Mouse (Mus musculus): ENCODE measurements around the gene Ccdc69. TPM values are rescaled to one million over a fixed set of nuclear protein-coding genes. Genes with fewer than 3 reads are reported as not detected.

Gene Ccdc69
- polyA plus RNA-seq, 1 experiment, result 7.7 TPM

DNA sequence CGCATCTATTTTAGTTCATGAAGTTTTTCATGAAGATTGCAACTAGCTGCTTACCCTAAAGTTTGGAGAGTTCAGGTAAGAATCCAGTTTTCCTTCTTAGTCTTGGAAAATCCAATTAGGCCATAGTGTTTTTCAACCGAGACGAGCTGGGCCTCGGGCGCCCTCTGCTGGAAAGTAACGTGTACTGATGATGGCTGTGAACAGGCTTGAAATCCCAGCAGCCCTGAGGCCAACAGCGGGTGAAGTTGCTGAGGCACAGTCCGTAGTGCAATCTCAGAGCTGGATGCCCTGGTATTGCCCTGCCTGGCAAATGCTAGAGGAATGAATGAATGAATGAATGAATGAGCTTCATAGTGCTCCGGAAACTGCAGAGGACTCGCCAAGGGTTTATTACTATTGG lies 9.1 kb upstream of the Ccdc69 start:
- TF ChIP-seq POLR2A (IDR thresholded peaks at IDR 0.05; ENCODE audit: borderline replicate concordance, control insufficient read depth, low read depth, low read length) (no peak), CTCF (IDR thresholded peaks at IDR 0.05; ENCODE audit: control insufficient read depth, insufficient read depth, low read length) (peak; percentile 89)
- WGBS, result 19% methylated on average over 10 of the region's 10 CpGs
- Histone ChIP-seq H3K4me1 (ENCODE audit: control insufficient read depth, insufficient read depth, low read length) (peaks cover 4% of the 10 kb centered on the region; the same call in 1 of the 2 replicates), H3K4me3 (replicated peaks; ENCODE audit: control insufficient read depth, low read depth, low read length) (no peak overlapping the region), H3K27ac (ENCODE audit: control insufficient read depth, insufficient read depth, low read depth, low read length, poor library complexity) (no peak overlapping the region)

DNA sequence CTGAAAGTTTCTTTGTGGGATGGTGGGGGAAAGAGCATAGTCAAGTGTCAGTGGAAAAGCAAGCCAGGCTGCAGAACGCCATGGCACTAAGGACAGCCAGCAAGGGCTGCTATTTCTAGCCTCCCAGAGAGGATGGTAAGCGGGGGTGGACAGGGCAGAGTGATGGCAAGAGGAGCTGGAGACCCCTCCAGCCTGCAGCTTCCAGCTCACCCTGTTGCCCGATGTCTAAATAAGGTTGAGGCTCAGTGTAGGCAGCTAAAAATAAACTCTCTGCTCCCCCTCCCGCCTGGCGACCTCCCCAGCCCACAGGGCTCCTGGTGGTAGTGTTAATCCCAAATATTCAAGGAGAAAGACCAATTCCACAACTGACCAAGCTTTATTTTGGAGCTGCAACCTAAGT lies 7.5 kb upstream of the Ccdc69 start:
- TF ChIP-seq POLR2A (IDR thresholded peaks at IDR 0.05; ENCODE audit: borderline replicate concordance, control insufficient read depth, low read depth, low read length) (no peak), CTCF (IDR thresholded peaks at IDR 0.05; ENCODE audit: control insufficient read depth, insufficient read depth, low read length) (no peak)
- Histone ChIP-seq H3K4me1 (ENCODE audit: control insufficient read depth, insufficient read depth, low read length) (peaks cover 4% of the 10 kb centered on the region; the same call in 1 of the 2 replicates), H3K27ac (ENCODE audit: control insufficient read depth, insufficient read depth, low read depth, low read length, poor library complexity) (no peak overlapping the region), H3K4me3 (replicated peaks; ENCODE audit: control insufficient read depth, low read depth, low read length) (no peak overlapping the region)
- 53% methylated on average over 5 of the region's 5 CpGs for WGBS

DNA sequence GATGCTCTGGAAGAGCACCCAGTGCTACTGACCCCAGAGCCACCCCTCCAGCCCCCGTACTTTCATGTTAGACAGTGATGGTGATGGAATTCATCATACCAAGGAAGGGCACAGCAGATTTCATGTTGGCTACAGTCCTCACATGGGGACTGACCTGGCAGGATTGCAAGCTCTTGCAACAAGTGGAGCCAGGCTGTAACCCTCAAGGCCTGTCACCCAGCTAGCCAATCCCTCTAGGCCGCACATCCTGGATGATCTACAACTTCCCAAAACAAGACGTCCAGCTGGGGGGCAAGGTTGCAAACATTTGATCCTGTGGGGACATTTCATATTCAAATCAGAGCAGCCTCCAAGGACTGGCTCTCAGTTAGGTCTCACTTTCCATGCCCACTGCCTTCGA lies 6.7 kb upstream of the Ccdc69 start:
- WGBS, result 70% methylated on average over 4 of the region's 4 CpGs
- TF ChIP-seq POLR2A (IDR thresholded peaks at IDR 0.05; ENCODE audit: borderline replicate concordance, control insufficient read depth, low read depth, low read length) (no peak), CTCF (IDR thresholded peaks at IDR 0.05; ENCODE audit: control insufficient read depth, insufficient read depth, low read length) (no peak)
- no peak overlapping the region for H3K27ac ChIP-seq (ENCODE audit: control insufficient read depth, insufficient read depth, low read depth, low read length, poor library complexity)

DNA sequence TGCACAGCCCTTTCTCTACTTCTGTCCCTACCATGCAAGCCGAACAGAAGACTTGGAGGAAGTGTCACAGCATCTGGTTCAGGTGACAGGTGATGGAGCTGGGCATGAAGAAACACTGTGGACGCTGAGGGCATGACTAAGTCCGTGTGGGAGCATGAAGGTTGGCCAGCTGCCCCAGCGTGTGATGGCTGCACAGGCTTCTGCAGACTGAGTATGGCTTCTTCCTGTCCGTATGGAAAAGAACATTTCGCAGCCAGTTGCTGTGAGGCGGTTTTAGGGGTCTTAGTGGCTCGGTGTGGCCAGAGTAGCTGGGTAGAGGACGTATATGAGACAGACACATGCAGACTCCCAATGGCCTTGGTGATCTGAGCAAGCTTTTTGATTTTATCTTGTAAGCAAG lies 3.3 kb upstream of the Ccdc69 start:
- Histone ChIP-seq H3K27ac (ENCODE audit: control insufficient read depth, insufficient read depth, low read depth, low read length, poor library complexity) (no peak overlapping the region), H3K4me1 (ENCODE audit: control insufficient read depth, insufficient read depth, low read length) (peaks cover 7% of the 10 kb centered on the region), H3K4me3 (replicated peaks; ENCODE audit: control insufficient read depth, low read depth, low read length) (no peak overlapping the region)
- TF ChIP-seq CTCF (IDR thresholded peaks at IDR 0.05; ENCODE audit: control insufficient read depth, insufficient read depth, low read length) (no peak), POLR2A (IDR thresholded peaks at IDR 0.05; ENCODE audit: borderline replicate concordance, control insufficient read depth, low read depth, low read length) (no peak)
- WGBS, result 88% methylated on average over 9 of the region's 9 CpGs

More for the DNA sequence above, 6.7 kb upstream of the Ccdc69 start:
- Histone ChIP-seq H3K4me1 (ENCODE audit: control insufficient read depth, insufficient read depth, low read length) (peaks cover 4% of the 10 kb centered on the region; the same call in 1 of the 2 replicates), H3K4me3 (replicated peaks; ENCODE audit: control insufficient read depth, low read depth, low read length) (no peak overlapping the region)

DNA sequence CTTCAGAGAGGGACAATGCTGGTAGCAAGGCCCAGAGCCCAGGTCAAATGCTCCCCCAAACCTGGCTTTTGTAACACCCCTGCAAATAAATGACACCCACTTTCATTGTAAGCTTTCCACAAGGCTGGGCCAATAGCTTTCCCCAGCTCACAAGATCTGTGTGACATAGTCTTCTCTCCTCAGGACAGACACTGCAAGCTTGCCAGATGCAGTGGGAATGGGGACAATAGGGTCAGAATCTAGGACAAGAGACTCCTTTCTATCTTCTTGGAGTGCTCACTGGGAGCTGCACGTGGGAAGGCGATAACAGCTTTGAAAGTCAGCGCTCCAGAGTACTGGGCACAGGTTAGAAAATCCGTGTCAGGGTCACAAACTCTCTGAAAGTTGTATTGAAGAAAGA lies 1.2 kb upstream of the Ccdc69 start:
- H3K4me3 ChIP-seq (replicated peaks; ENCODE audit: control insufficient read depth, low read depth, low read length), result no peak overlapping the region
- no peak overlapping the region for H3K27ac ChIP-seq (ENCODE audit: control insufficient read depth, insufficient read depth, low read depth, low read length, poor library complexity)
- 89% methylated on average over 4 of the region's 4 CpGs for WGBS
- TF ChIP-seq POLR2A (IDR thresholded peaks at IDR 0.05; ENCODE audit: borderline replicate concordance, control insufficient read depth, low read depth, low read length), result no peak
- no peak for TF ChIP-seq CTCF (IDR thresholded peaks at IDR 0.05; ENCODE audit: control insufficient read depth, insufficient read depth, low read length)
- H3K4me1 ChIP-seq (ENCODE audit: control insufficient read depth, insufficient read depth, low read length), result peaks cover 7% of the 10 kb centered on the region

DNA sequence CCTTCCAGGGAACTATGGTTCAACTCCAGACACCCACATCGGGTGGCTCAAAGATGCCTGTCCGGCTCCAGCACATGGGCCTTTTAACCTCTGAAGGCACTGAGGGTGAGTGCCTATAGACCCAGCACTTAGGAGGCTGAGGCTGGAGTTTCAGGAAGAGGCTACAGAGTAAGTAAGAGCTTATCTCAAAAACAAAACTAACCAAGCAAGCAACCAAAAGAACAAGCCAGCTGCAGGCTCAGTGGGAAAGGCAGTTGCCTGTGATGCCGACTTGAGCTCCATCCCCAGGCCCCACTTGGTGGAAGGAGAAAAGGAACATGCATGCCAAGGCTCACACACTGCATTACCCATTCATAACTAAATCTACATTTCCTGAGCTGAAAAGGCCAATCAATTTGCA lies 571 bp upstream of the Ccdc69 start:
- 22% methylated on average over 3 of the region's 3 CpGs for WGBS
- Histone ChIP-seq H3K4me3 (replicated peaks; ENCODE audit: control insufficient read depth, low read depth, low read length) (no peak overlapping the region), H3K27ac (ENCODE audit: control insufficient read depth, insufficient read depth, low read depth, low read length, poor library complexity) (peak overlapping the region; percentile 85), H3K4me1 (ENCODE audit: control insufficient read depth, insufficient read depth, low read length) (peaks cover 4% of the 10 kb centered on the region)
- TF ChIP-seq POLR2A (IDR thresholded peaks at IDR 0.05; ENCODE audit: borderline replicate concordance, control insufficient read depth, low read depth, low read length) (no peak), CTCF (IDR thresholded peaks at IDR 0.05; ENCODE audit: control insufficient read depth, insufficient read depth, low read length) (no peak)

DNA sequence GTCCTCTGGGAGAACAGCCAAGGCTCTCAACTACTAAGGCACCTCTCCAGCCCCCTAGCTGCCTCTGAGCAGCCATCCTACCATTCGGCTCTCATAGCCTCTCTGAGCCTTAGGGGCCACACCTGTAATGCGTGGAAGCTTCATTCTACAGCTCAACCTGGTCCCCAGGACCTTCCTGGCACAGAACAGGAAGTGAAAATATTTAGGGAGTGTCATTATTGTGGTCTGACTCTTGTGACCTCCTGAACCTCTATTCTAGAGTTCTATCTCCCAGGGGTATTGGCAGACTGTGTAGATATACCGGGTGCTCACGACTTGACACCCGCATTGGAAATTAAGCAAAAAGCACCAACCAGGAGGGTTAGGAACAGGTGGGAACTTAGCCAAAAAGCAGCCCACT lies 1.7 kb downstream of the Ccdc69 start:
- 53% methylated on average over 5 of the region's 5 CpGs for WGBS
- no peak overlapping the region for H3K27ac ChIP-seq (ENCODE audit: control insufficient read depth, insufficient read depth, low read depth, low read length, poor library complexity)

DNA sequence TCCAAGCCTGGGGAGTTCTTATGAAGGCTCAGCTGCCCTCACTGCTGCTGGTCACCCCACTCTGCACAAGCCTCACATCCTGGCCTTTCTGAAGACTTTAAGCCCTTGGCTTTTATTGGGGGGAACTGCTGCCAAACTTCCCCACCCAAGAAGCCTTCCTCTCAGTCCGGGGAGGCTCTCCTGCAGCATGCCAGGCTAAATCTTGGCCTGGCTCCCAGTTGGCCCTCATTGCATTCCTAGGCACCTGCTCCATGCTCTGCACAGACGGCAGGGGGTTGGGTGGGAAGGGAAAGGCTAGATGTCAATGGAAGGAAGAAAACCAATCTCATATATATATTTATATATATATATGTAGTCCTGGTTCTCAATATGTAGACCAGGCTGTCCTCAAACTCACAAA lies 2.3 kb downstream of the Ccdc69 start:
- peaks cover 7% of the 10 kb centered on the region for H3K4me1 ChIP-seq (ENCODE audit: control insufficient read depth, insufficient read depth, low read length)
- 55% methylated on average over 2 of the region's 2 CpGs for WGBS

More for the DNA sequence above, 1.7 kb downstream of the Ccdc69 start:
- no peak for TF ChIP-seq POLR2A (IDR thresholded peaks at IDR 0.05; ENCODE audit: borderline replicate concordance, control insufficient read depth, low read depth, low read length)
- no peak for TF ChIP-seq CTCF (IDR thresholded peaks at IDR 0.05; ENCODE audit: control insufficient read depth, insufficient read depth, low read length)
- no peak overlapping the region for H3K4me3 ChIP-seq (replicated peaks; ENCODE audit: control insufficient read depth, low read depth, low read length)
- peaks cover 7% of the 10 kb centered on the region for H3K4me1 ChIP-seq (ENCODE audit: control insufficient read depth, insufficient read depth, low read length)

DNA sequence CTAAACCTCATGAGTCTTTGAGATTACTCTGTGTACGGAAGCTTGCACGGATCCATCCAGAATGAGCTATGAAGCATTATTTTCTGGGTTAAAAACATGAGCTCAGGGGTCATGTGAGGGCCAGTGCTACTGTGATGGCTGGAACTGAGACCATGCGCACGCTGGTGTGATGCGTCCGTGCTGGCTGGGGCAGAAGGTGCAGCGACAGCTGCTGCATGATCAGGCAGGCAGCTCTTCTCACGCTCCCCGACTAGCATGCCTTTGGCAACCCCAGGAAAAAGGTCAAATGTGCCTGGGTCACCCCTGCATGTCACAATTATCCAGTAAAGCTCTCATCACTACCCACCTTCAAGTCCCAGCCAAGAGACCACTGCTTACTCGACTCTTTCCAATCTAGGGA lies 4.7 kb downstream of the Ccdc69 start:
- TF ChIP-seq POLR2A (IDR thresholded peaks at IDR 0.05; ENCODE audit: borderline replicate concordance, control insufficient read depth, low read depth, low read length), result no peak
- TF ChIP-seq CTCF (IDR thresholded peaks at IDR 0.05; ENCODE audit: control insufficient read depth, insufficient read depth, low read length), result no peak
- H3K27ac ChIP-seq (ENCODE audit: control insufficient read depth, insufficient read depth, low read depth, low read length, poor library complexity), result no peak overlapping the region
- H3K4me3 ChIP-seq (replicated peaks; ENCODE audit: control insufficient read depth, low read depth, low read length), result no peak overlapping the region
- peaks cover 5% of the 10 kb centered on the region for H3K4me1 ChIP-seq (ENCODE audit: control insufficient read depth, insufficient read depth, low read length)
- 81% methylated on average over 10 of the region's 10 CpGs for WGBS

More for the DNA sequence above, 2.3 kb downstream of the Ccdc69 start:
- no peak overlapping the region for H3K27ac ChIP-seq (ENCODE audit: control insufficient read depth, insufficient read depth, low read depth, low read length, poor library complexity)
- TF ChIP-seq POLR2A (IDR thresholded peaks at IDR 0.05; ENCODE audit: borderline replicate concordance, control insufficient read depth, low read depth, low read length) (no peak), CTCF (IDR thresholded peaks at IDR 0.05; ENCODE audit: control insufficient read depth, insufficient read depth, low read length) (no peak)
- no peak overlapping the region for H3K4me3 ChIP-seq (replicated peaks; ENCODE audit: control insufficient read depth, low read depth, low read length)

Data from bone marrow, adult 2 months (tissue).